Mouse (Mus musculus) T-helper 17 cell (primary cell): Measurements from ENCODE around the gene Gm13697.
"Not testable (repeated sequence)": the region's sequence is repeated elsewhere in the genome, so short reads cannot be mapped to it uniquely, and the experiment has no call there.

Experiments
- in situ Hi-C, 2 experiments: fragments of 300-600 bp; cut with MboI, MseI; formaldehyde crosslinking; loops; 1 replicate in 1 of 2; 2 replicates in 1 of 2; pipeline ENCODE4 v1.15.1; 2025; ENCODE audit warnings: high pct_unique_total_duplicates in 2 of 2

Gene Gm13697

GRCm38 (mm10) chr2:83984443-83984842 lies at the start of gene Gm13697:
Gm13697 (plus strand) TSS chr2:83984743.
- in situ Hi-C loops: loop anchor here in 1 of 2 experiments (10.0 to 25.0 kb wide), 2 partner anchors 60 to 653 kb away; no protein-coding TSS in a partner anchor

- in situ Hi-C loops: loop anchor here in 1 of 2 experiments (5.0 kb wide), 1 partner anchor 36 kb away; the partner anchor contains the start of gene Gm13694
Observed at GRCm38 (mm10) chr2:83940931-83941361, 43.6 kb upstream of the Gm13697 start, which contains the start of gene Zswim2. Zswim2 (minus strand) TSS chr2:83941228.

GRCm38 (mm10) chr2:83941378-83941777 lies 43.2 kb upstream of the Gm13697 start:
- in situ Hi-C loops: loop anchor here in 1 of 2 experiments (5.0 kb wide), 1 partner anchor 36 kb away; the partner anchor contains the start of gene Gm13694

GRCm38 (mm10) chr2:83941792-83942191 lies 42.8 kb upstream of the Gm13697 start:
- in situ Hi-C loops: loop anchor here in 1 of 2 experiments (5.0 kb wide), 1 partner anchor 36 kb away; the partner anchor contains the start of gene Gm13694

- in situ Hi-C loops: not testable (repeated sequence)
Observed at GRCm38 (mm10) chr2:83955393-83955792, 29.1 kb upstream of the Gm13697 start, which contains the start of gene Gm13698. Gm13698 (plus strand) TSS chr2:83955693.

- in situ Hi-C loops: loop anchor here (5.0 to 10.0 kb wide), 2 partner anchors 41 to 484 kb away; no protein-coding TSS in a partner anchor
Observed at GRCm38 (mm10) chr2:83961203-83961602, 23.3 kb upstream of the Gm13697 start, which contains the start of gene Gm13693. Gm13693 (plus strand) TSS chr2:83961503.

- in situ Hi-C loops: loop anchor here in 1 of 2 experiments (10.0 kb wide), 1 partner anchor 478 kb away; no protein-coding TSS in a partner anchor
Observed at GRCm38 (mm10) chr2:83967013-83967412, 17.5 kb upstream of the Gm13697 start, which contains the start of gene Gm13695. Gm13695 (plus strand) TSS chr2:83967313.

GRCm38 (mm10) chr2:83972823-83973222 lies 11.7 kb upstream of the Gm13697 start, which contains the start of gene Gm13696:
Gm13696 (plus strand) TSS chr2:83973123.
- in situ Hi-C loops: loop anchor here in 1 of 2 experiments (10.0 kb wide), 1 partner anchor 158 kb away; the partner anchor contains the start of gene Fam171b

- in situ Hi-C loops: loop anchor here (5.0 to 25.0 kb wide), 3 partner anchors 36 to 659 kb away; partner anchors contain the start of genes Fam171b (in 1 of the 2) and Zswim2 (in 1 of the 2)
Observed at GRCm38 (mm10) chr2:83978633-83979032, 5.9 kb upstream of the Gm13697 start, which contains the start of gene Gm13694. Gm13694 (plus strand) TSS chr2:83978933.

DNA sequence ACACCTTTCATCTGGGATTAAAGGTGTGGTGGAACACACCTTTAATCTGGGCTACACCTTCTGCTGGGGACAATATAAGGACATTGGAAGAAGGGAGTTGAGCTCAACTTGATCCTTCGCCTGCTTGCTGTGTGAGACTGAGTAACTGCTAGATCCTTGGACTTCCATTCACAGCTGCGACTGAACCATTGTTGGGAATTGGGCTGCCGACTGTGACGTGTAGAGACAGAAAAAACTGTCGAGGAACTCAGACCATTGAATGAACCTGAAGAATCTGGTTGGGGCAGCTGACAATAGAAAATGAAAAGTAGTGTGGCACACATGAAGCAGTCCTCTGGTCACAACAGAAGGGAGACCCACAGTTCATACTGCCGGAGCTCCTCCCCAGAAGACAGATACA lies 5.7 kb downstream of the Gm13697 start, which contains the start of gene Gm13691:
Gene Gm13691 (plus strand): TSS at position 301 of the 400 bp plus-strand sequence.
- in situ Hi-C loops: loop anchor here (5.0 to 25.0 kb wide), 2 partner anchors 452 to 647 kb away; no protein-coding TSS in a partner anchor

DNA sequence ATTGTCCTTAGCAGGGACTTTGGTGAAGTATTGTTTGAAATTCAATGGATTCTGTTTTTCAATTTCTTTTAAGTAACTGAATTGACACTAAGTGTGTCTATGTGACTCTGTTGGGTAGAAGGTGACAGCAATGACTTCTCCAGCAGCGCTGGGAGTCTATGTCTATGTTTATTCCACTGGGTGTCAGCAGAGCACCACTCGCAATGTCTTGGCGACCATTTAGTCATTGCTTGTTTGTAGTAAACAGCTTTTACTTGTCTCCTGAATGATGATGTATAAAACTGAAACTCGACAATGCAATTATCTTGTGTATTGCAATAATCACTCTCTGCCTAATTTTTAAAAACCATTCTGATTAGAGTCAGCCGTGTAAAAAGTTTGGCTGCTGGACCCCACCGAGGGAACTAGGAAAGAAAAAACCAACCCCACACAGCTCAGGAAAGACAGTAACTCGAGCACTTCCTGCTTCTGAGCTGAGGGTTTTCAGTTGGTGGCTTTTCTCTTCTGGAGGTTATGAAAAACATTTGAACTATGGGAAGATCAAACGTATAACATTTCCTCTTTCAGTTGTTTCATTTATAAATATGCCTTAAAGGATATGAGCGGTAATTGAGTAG lies 9.2 kb downstream of the Gm13697 start:
- in situ Hi-C loops: loop anchor here (5.0 to 25.0 kb wide), 2 partner anchors 449 to 644 kb away; no protein-coding TSS in a partner anchor

- in situ Hi-C loops: loop anchor here (5.0 to 25.0 kb wide), 2 partner anchors 448 to 643 kb away; no protein-coding TSS in a partner anchor
Observed at GRCm38 (mm10) chr2:83994526-83994925, 10.0 kb downstream of the Gm13697 start.

GRCm38 (mm10) chr2:84008913-84009312 lies 24.4 kb downstream of the Gm13697 start:
- in situ Hi-C loops: no loop called here

DNA sequence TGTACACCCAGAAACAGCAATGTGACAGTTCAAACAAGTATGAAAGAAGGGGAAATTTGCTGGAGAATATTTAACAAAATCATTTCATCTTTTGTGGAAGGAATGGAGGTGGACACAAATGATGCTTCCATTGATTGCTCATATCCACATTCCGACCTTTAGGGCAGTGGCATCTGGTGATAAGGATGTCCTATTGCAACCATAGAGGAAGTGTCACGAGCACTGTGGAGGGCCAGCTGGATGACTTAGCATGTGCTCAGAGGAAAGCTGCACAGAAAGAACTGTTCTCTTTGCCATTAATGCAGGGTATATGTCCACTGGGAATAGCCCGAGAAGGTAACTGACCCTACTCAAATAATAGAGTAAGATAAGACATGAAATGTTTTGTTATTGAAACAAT lies 25.3 kb downstream of the Gm13697 start:
- in situ Hi-C loops: no loop called here

- in situ Hi-C loops: no loop called here
Observed at GRCm38 (mm10) chr2:84014572-84014971, 30.0 kb downstream of the Gm13697 start.

DNA sequence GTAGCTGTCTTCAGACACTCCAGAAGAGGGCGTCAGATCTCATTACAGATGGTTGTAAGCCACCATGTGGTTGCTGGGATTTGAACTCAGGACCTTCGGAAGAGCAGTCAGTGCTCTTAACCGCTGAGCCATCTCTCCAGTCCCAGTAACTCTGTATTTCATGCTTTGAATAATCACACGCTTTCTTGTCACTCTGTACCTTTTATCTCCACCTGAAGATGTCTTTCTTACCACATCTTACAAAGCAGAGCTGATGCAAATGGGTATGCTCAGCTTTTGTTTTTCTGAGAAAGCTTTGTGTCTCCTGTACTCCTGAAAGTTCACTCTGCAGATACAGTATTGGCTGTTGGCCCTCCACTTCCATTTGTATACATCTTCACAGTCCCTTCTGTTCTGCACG lies 31.7 kb downstream of the Gm13697 start:
- in situ Hi-C loops: not testable (repeated sequence)

DNA sequence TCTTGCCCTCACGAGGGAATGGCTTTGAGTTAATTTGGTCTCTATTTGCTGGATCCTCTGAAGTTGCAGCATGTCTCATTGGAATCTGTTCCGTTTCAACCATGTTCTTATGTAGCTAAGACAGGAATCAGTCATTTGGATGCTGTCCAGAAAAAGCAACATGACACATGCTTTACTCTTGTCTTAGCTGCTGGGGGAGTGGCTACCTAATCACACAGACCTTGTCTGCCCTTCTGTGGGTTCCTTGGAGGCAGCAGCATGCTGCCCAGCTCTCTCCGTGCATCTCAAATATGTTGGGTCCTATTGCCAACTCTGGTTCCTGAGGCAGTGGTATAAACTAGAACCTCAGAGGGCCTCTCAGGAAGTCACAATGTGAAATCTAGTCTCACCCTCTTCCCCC lies 33.8 kb downstream of the Gm13697 start:
- in situ Hi-C loops: no loop called here

- in situ Hi-C loops: no loop called here
Observed at GRCm38 (mm10) chr2:84019519-84020305, 35.2 kb downstream of the Gm13697 start.

- in situ Hi-C loops: no loop called here
Observed at GRCm38 (mm10) chr2:84021930-84022329, 37.4 kb downstream of the Gm13697 start.

DNA sequence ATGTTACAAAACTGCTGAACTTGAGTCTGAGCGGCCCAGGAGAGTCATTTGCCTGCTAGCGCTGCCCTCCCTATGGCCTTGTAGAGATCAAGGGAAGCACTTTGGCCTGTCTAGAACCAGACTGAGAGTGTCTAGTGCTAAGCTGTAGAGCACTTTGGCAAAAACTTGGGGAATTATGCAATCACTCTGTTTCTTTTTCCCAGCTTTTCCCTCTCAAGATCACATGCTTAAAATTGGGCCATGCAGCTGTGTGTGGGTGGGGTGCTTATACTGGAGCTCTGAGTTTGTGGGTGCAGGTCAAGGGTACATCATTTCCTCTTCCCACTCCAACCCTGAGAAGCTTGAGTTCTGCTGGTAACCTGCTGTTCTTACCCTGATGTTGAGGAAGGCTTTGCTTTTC lies 38.4 kb downstream of the Gm13697 start:
- in situ Hi-C loops: no loop called here

DNA sequence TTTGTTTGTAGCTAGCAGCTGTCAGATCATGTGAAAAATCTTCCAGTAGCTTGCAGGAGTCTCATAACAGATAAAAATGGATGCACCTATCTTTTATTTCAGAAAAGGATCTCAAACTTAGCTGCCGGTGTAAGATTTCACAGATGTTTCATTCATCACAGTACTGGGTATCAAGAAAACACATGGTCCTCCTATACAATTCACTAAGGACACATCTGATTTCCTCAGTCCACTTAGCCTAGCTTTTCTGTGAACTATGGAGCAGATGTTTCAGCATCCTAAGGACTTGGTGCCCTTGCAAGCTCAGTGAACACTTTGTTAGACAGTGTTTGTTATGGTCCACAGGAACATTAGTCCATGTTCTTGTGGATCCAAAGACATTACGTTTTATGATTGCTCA lies 38.8 kb downstream of the Gm13697 start:
- in situ Hi-C loops: no loop called here
